Comparison of ENCODE assay signal across 9 mouse cellular contexts in genomic region chr7:34655086-34655839, GRCm38 (mm10). TPM values are rescaled to one million over a fixed set of nuclear protein-coding genes. Genes with fewer than 3 reads are reported as not detected.
DNase-seq lines count a peak whose midpoint lies in the region; ATAC-seq and TF ChIP-seq lines count a peak whose summit lies in the region.
"Had no signal": no experiment of that assay in that cellular context is flagged by ENCODE, and none has a peak within 500 bp of the region (broad histone marks: within the 10 kb centered on the region; RNA-seq: fewer than 3 reads in every experiment).

No protein-coding gene starts in this region.

- WGBS in hindbrain, embryonic 11.5 days: 0% methylated on average over 68 of the region's 74 CpGs
- 0% methylated on average over 44 of the region's 74 CpGs for WGBS in lung, postnatal 0 days

- peak overlapping the region; percentile 99 for H3K27ac ChIP-seq in hindbrain, embryonic 11.5 days (ENCODE audit: low read depth, low read length)
- peak overlapping the region; percentile 91 for H3K27ac ChIP-seq in lung, postnatal 0 days (ENCODE audit: low read length)
- H3K27ac ChIP-seq: macrophage had no signal

- DNase-seq in NIH3T3 (ENCODE audit: low read depth): peak; percentile 97
- peak; percentile 93 for DNase-seq in cerebellum, adult 9-10 months
- DNase-seq in frontal cortex, postnatal 10 days (ENCODE audit: low spot score in 2 of 2): peak; percentile 73 to 85
- DNase-seq in hindbrain, embryonic 11.5 days (ENCODE audit: low spot score): peak; percentile 95
- DNase-seq in layer of hippocampus, postnatal 14 days (ENCODE audit: low spot score in 2 of 2): peak; percentile 85 to 90
- peak; percentile 96 for DNase-seq in lung, postnatal 0 days (ENCODE audit: low spot score)
- peak; percentile 97 for DNase-seq in retina, postnatal 1 day
- peak; percentile 88 for DNase-seq in urinary bladder, adult 2 months (ENCODE audit: low spot score)

- no peaks in the 10 kb centered on the region for H3K36me3 ChIP-seq in hindbrain, embryonic 11.5 days (ENCODE audit: control insufficient read depth, insufficient read depth, low read length)
- H3K36me3 ChIP-seq in lung, postnatal 0 days (ENCODE audit: insufficient read depth, low read length): no peaks in the 10 kb centered on the region

- H3K27me3 ChIP-seq in hindbrain, embryonic 11.5 days (ENCODE audit: control insufficient read depth, insufficient read depth, low read length): no peaks in the 10 kb centered on the region; the same call in 1 of the 2 replicates
- H3K27me3 ChIP-seq in lung, postnatal 0 days (replicated peaks; ENCODE audit: insufficient read depth, low read length): no peaks in the 10 kb centered on the region

- H3K4me1 ChIP-seq in hindbrain, embryonic 11.5 days (replicated peaks; ENCODE audit: control insufficient read depth, insufficient read depth, low read length): peaks cover 6% of the 10 kb centered on the region; the same call in 1 of the 2 replicates
- no peaks in the 10 kb centered on the region for H3K4me1 ChIP-seq in lung, postnatal 0 days (ENCODE audit: insufficient read depth, low read depth, low read length)

- H3K4me3 ChIP-seq in hindbrain, embryonic 11.5 days (ENCODE audit: low read depth, low read length): peak overlapping the region; percentile 91
- peak overlapping the region; percentile 63 for H3K4me3 ChIP-seq in lung, postnatal 0 days (ENCODE audit: low read depth, low read length)

- peak overlapping the region; percentile 97 for H3K9ac ChIP-seq in hindbrain, embryonic 11.5 days (ENCODE audit: low read depth, low read length)
- H3K9ac ChIP-seq in lung, postnatal 0 days (replicated peaks; ENCODE audit: low read depth): peak overlapping the region; percentile 60

- no peaks in the 10 kb centered on the region for H3K9me3 ChIP-seq in hindbrain, embryonic 11.5 days (ENCODE audit: control insufficient read depth, low read length)
- no peaks in the 10 kb centered on the region for H3K9me3 ChIP-seq in lung, postnatal 0 days (ENCODE audit: low read length)

- ATAC-seq in hindbrain, embryonic 11.5 days (ENCODE audit: low FRiP score): peak; percentile 82
- peak; percentile 88 for ATAC-seq in lung, postnatal 0 days

- TF ChIP-seq EP300 in lung, postnatal 0 days (IDR thresholded peaks at IDR 0.05): no peak

- peak overlapping the region; percentile 74 for H3K4me2 ChIP-seq in hindbrain, embryonic 11.5 days (replicated peaks; ENCODE audit: low read depth, low read length)
- peak overlapping the region; percentile 97 for H3K4me2 ChIP-seq in lung, postnatal 0 days (replicated peaks; ENCODE audit: low read depth, low read length)

- peak; percentile 88 for TF ChIP-seq CTCF in lung, postnatal 0 days (IDR thresholded peaks at IDR 0.05)

RNA-seq across cellular contexts. Expression of gene Kctd15, which starts 1.3 kb away (rescaled TPM):
- polyA plus RNA-seq in hindbrain, embryonic 11.5 days (2014; fragmentation: Nextera tagmentation; extraction: Ambion mirVana): 12.2 and 17.0 TPM in 2 replicates
- 10 to 100 TPM; 15.9 to 16.4 TPM for total RNA-seq in layer of hippocampus, postnatal 14 days (2021)
- 5.9 and 7.4 TPM in 2 replicates for polyA plus RNA-seq in lung, postnatal 0 days (2015; fragmentation: Nextera tagmentation; extraction: Ambion mirVana)
- polyA plus RNA-seq in urinary bladder, adult 2 months (2012; rRNA removed): 63.9 and 67.8 TPM in 2 replicates
- polyA plus RNA-seq: macrophage had no signal

Comparison
In these comparisons a context has a peak if more than half of its experiments do, and no peak if none do; other contexts are left out.
1. Peak in every context shown above with its lines: DNase-seq, ATAC-seq, H3K4me3 ChIP-seq and H3K27ac ChIP-seq.